Mouse (Mus musculus) E14TG2a.4 (cell line): ENCODE data around the gene Uqcc1.

Source experiments
- CTCF ChIP-seq: conservative IDR thresholded peaks from 2 replicates; pipeline ENCODE4 v1.5.1; 2014; ENCODE audit warnings: low read length
- NANOG ChIP-seq: IDR thresholded peaks from 2 replicates; pipeline ENCODE4 v1.6.1; 2014; ENCODE audit warnings: borderline replicate concordance, low read length, mixed read lengths

- TF ChIP-seq CTCF: no peak
- TF ChIP-seq NANOG: no peak
Observed at GRCm38 (mm10) chr2:155806548-155806947, 123.6 kb downstream of the Uqcc1 start.
